Mouse (Mus musculus) inflammation-experienced regulatory T-cells, adult 6 months (primary cell): ENCODE measurements around the gene Rell1. TPM values are rescaled to one million over a fixed set of nuclear protein-coding genes. Genes with fewer than 3 reads are reported as not detected.

Experiments
- ATAC-seq: one replicate; pipeline ENCODE4 v1.8.0; 2017
- polyA plus RNA-seq, 3 experiments: library from polyadenylated mRNA; unstranded; fragments of 100-300 nt; shearing (Covaris generic); gene quantifications; one replicate each; pipeline ENCODE4 v1.2.1; 2017

Gene Rell1
- polyA plus RNA-seq, result 1 to 10 TPM; 1.5 to 6.1 (median 4.8) TPM

DNA sequence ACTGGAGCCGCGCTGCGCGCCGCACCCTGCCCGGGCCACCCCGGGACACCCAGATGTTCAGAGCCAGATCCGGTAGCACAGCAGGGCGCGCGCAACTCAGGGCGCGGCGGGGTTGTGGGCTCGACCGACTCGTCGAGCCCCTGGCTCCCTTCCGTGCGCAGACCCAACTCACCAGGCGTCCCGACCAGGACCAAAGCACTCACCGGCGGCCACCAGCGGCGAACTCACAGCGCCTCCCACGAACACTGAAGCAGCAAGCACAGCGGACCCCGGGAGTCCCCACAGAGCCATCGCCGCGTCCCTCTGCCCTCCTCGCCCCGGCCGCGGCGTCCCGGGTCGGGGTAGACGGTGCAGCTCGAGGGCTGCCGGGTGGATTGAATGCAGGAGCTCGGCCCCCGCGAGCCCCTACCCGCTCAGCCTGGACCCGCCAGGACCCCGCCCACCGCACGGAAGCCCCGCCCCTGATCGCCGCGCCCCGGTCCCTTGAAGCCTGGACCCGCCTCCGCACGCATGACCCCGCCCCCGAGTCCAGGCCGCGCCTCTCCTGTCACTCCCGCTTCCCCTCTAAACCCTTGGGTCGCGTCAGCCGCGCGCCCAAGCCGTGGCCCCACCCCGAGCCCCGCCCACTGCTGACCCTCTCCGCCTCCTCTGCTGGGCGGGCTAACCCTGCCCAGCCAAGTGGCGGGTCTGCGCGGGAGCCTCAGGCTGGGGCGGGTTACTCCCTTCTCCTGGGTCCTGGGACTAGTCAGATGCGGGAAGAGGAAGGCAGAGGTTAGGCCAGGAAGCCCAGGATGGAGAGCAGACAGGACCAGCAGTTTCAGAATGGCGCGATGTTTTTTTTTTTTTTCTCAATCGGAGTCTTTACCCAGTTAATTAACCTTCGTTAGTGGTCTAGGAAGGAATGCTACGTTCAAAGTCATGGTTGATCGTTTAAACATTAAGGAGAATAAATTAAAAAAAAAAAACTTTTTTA, at the start of gene Rell1:
Gene Rell1 (minus strand): TSS at position 455 of the 973 bp plus-strand sequence.
- peak; percentile 79 for ATAC-seq

DNA sequence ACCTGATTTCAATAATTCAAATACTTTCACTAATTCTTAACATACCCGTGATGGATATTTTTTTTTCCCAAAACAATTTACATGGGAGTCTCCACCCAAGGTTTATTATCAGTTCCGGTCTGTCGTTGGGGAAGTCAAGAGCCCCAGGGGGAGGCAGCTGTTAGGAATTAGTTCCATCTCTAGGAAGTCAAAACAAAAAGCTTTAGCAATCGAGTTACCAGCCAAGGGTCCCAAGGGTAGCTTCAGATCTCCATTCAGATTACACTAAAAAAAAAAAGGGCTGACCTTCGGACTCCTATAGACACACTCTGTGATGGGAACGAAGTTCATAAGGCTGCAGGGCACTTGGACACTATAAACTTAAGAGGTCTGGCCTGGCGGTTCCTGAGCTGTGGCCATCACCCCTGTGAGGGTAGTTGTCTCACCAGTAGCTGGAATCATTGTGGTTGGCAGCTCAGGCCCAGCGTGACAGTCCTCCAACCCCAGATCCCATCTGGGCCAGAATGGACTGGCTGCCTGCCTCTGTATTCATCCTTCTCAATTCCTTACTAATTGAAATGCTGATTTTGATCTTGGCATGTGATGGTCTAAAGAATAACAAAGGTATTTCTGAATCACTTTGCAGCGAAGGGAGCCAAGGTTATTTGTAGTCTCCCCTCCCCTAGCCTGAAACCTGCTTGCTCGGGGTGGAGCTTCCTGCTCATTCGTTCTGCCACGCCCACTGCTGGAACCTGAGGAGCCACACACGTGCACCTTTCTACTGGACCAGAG, 44.1 kb upstream of the Rell1 start:
- no peak for ATAC-seq

DNA sequence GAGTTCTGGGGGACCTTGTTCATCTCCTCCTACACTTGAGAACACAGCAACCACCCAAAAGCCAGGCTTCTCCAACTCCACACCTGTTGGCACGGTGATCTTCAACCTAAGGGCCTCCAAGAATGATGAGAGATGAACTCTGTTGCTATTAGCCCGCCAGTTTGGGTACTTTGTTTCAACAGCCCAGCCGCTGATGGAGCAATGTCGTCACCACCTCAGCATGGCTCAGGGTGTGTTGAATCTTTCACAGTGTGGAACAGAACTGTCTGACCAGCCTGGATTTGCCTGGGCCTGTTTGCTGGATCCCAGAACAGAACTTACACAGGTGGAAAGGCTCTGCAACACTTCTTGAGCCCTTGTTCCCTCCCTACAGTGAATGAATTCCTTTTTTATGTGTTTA, 37.9 kb upstream of the Rell1 start:
- ATAC-seq, result no peak

- no peak for ATAC-seq
Measured at GRCm38 (mm10) chr5:64003302-64003701, 34.6 kb upstream of the Rell1 start.

- ATAC-seq, result no peak
Measured at GRCm38 (mm10) chr5:63993865-63994264, 25.2 kb upstream of the Rell1 start.

DNA sequence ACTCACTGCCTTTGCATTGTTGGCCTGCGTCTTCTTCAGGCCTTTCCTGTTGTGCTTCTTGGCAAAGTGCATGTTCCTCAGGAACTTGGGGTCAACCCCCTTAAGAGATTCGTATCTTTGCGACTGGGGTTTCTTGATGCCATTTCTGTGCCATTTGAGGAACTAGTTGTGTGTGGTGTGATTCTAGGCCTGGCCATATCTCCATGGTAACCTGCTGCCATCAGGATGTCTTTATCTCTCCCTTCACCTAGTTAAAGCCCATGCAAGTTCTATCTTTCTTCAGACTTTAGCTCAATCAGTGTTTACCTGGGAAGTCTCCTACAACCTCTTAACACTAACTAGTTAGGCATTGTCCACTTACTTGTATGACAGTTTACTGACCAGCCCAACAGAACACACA, 22.0 kb upstream of the Rell1 start:
- no peak for ATAC-seq

- ATAC-seq, result no peak
Measured at GRCm38 (mm10) chr5:63986337-63986736, 17.6 kb upstream of the Rell1 start.

GRCm38 (mm10) chr5:63982296-63982695, 13.6 kb upstream of the Rell1 start:
- no peak for ATAC-seq

GRCm38 (mm10) chr5:63970991-63971390, 2.3 kb upstream of the Rell1 start:
- ATAC-seq, result no peak

DNA sequence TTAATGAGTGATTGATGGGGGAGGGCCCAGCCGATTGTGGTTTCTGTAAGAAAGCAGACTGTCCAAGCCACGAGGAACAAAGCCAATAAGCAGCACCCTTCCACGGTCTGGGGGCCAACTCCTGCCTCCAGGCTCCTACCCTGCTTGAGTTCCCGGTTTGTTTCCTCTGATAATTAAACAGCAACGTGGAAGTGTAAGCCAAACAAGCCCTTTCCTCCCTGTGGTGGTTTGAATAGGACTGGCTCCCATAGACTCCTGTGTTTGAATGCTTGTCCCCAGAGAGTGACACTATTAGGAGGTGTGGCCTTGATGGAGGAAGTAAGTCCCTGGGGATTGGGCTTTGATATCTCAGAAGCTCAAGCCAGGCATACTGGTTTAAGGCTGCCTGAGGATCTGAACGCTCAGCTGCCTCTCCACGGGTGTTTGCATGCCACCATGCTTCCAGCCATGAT, 1.6 kb upstream of the Rell1 start:
- ATAC-seq, result no peak

DNA sequence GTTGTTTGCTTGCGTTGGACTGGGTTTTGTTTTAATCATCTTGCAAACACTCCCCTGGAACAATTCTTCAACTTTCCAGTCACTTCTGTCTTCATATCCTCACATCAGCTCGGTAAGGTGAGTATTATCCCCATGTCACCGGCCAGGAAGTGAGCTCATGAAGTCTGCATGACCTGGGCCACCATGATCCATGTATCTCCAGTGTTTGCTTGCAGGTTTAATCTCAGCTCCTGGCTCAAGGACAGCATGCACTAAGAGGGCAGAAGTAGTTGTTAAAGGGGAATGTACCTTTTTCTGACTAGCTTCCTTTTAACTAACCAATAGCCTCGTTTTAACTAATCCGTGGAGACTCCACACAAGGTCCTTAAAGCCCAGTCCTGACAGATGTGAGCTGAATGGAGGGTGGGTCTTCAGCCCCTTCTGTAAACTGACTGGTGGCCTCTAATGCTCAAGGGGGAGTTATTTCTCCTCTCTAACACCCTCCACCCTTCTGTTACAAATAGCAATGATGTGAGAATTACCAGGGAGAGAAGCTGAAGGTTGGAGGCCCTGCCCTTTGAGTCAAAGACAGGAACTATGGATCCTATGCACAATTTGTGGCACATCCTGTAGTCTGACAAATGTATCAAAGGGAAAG, 897 bp upstream of the Rell1 start:
- ATAC-seq, result no peak

- peak; percentile 12 for ATAC-seq
Measured at GRCm38 (mm10) chr5:63967591-63968141, 1.0 kb downstream of the Rell1 start.

DNA sequence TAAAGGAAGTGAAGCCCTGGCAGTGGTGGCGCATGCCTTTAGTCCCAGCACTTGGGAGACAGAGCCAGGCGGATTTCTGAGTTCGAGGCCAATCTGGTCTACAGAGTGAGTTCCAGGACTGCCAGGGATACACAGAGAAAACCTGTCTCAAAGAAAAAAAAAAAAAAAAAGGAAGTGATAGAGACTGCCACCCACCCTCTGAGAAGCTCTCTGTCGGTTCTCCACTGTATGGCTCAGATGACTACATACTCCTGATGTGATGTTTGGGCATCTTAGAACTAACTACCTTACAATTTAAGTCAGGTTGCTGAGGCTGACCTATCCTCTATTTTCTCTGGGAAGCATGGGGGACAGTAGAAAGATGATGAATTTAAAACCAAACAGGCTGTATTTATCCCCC, 2.3 kb downstream of the Rell1 start:
- ATAC-seq, result no peak

DNA sequence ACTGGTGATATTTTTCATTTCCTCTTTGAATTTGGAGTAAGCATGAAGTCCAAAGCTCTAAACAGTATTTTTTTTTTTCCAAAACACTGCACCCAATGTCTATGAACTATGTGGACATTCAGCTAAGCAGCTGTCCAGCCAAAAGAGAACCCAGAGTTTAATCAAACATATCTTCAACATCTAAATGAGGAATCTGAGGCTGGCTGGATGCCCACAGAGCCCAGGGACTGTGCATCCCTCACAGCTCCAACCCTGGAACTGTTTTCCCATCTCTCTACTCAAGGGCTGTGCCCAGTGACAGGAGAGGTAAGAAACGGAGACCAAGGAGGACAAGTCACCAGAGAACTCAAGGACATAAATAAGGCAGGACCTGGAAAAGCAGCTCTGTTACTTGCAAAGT, 2.8 kb downstream of the Rell1 start:
- no peak for ATAC-seq

- no peak for ATAC-seq
Measured at GRCm38 (mm10) chr5:63964576-63964975, 4.1 kb downstream of the Rell1 start.

GRCm38 (mm10) chr5:63961726-63962125, 7.0 kb downstream of the Rell1 start:
- peak; percentile 73 for ATAC-seq

GRCm38 (mm10) chr5:63960565-63960964, 8.1 kb downstream of the Rell1 start:
- ATAC-seq, result no peak

DNA sequence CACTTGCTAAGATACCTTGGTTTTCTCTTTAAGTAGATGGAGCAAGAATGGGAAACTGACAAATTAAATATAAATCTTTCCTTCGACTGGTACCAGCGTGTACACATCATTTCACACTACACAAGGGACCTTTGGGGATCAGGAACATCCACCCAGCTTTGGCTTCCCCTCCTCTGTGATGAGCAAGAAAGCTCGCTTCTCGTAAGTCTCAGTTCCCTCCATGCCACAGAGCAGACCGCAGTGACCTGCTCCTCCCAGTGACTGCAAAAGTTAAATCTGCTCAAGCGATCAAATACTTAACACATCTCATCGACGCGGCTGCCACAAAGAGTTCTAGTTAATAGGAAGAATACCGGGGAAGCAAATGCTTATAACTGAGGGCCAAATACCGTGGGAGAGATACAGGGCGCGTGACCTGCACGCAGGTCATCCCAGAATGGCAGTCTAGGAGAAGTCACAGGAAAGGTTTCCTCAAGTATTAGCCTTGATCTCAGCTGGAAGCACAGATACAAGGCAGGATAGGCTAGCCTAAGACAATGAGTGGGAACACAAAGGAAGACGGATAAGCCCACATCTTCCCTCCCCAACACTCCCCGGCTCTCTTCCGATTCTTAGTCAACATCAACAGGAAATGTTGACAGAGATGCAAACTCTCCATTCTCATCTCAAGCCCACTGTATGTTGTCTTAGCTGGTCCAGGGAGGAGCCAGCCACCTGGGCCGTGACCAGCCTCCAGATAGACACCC, 9.6 kb downstream of the Rell1 start:
- ATAC-seq, result no peak

DNA sequence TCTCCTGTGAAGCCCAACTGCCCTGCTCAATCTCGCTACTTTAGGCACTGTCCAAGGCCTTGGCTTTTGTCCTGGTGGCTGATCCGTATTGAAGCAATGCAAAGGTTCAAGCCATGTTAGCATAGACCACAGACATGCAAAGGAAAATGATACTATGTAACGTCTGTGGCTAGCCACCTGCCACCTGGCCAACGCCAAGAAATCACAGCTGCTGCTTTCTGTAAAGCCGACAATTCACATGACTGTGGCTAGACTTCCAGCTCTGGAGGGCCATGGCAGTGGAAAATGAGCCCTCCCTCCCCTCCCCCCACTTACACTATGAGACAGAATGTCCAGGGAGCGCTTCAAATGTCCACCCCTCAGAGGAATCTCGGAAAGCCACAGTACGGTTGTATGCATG, 11.1 kb downstream of the Rell1 start:
- no peak for ATAC-seq

GRCm38 (mm10) chr5:63956411-63956810, 12.3 kb downstream of the Rell1 start:
- ATAC-seq, result no peak

GRCm38 (mm10) chr5:63953401-63954032, 15.2 kb downstream of the Rell1 start:
- ATAC-seq, result no peak
